Comparison of ENCODE assay signal across 13 mouse cellular contexts in genomic region chr1:151646380-151646779, GRCm38 (mm10).
"Had no signal": no experiment of that assay in that cellular context is flagged by ENCODE, and none has a peak within 500 bp of the region (broad histone marks: within the 10 kb centered on the region; RNA-seq: fewer than 3 reads in every experiment).

No protein-coding gene starts in this region.

- DNase-seq: gastrocnemius, postnatal 14 days; gastrocnemius, postnatal 36 days; heart, adult 18-20 months; heart, postnatal 14 days; heart, postnatal 36 days; kidney, adult 11 months; kidney, adult 2 months; kidney, adult 9 months; kidney, postnatal 10 days; kidney, postnatal 25 days; kidney, postnatal 4 days; liver; liver, embryonic 13.5 days had no signal
